Mouse (Mus musculus): Measurements from ENCODE around the gene Bmp7.

Gene Bmp7

GRCm38 (mm10) chr2:172845536-172846310 lies 94.4 kb downstream of the Bmp7 start:
- no peak for DNase-seq

- no peak for DNase-seq
Observed at GRCm38 (mm10) chr2:172843903-172844302, 96.2 kb downstream of the Bmp7 start.

- no peak for DNase-seq
Observed at GRCm38 (mm10) chr2:172842306-172842705, 97.8 kb downstream of the Bmp7 start.

DNA sequence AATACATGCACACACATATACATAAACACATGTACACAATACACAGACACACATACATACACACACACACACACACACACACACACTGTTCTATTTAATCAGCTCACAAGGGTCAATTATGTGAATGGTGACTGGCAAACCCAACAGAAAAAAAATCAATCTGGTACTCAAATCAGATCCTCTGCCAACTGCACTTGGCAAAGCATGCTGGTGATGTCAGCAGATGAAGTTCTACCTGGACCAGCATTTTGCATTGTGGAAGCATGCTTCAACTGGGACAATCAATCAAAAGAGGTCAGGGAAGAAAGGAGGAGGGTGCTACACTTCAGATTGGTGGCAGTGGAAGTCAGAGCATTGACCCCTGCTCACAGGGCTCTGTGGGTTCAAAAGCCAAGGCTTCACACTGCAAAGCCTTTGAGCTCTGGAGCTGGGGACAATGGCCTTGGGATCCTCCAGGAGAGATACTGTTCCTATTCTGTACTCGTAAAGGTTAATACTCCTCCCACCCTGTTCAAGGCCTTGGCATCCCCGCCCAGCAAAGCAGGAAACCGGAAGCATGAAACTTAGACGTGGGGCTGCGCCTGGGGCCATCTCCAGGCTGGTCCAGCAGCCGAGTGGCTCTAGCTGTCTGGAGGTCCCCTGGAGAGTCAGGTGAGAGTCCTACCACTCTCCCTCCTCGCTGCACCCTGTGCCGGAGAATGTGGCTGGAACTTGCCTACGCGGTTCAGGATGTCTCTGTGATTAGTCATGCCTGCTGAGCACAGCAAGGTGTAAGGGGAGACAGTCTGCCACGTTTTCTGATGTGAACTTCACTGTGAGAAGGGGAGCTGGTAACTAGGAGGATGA lies 99.0 kb downstream of the Bmp7 start:
- no peak for DNase-seq

- no peak for DNase-seq
Observed at GRCm38 (mm10) chr2:172839317-172839980, 100.7 kb downstream of the Bmp7 start.

DNA sequence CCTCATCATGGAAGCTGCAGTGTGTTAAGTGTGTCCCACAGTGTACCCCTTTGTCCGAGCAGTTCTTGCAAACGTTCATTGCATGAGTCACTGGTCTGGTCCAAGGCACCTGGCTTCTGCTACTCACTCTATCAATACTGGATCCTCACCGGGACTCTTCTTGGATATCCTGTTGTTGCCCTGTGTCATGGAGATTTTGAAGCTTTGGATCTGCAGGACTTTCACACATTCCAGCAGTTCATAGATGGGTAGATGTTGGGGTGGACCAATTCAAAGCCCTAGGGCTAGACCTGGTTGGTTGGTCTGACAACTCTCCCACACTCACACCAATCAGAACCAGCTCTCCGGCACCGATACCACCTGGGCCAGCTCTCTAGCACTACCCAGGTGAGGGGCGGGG lies 103.6 kb downstream of the Bmp7 start:
- DNase-seq, result no peak

- peak; percentile 17 for DNase-seq
Observed at GRCm38 (mm10) chr2:172833196-172833595, 106.9 kb downstream of the Bmp7 start.

GRCm38 (mm10) chr2:172831762-172832161 lies 108.4 kb downstream of the Bmp7 start:
- peak; percentile 33 for DNase-seq

- DNase-seq, result peak; percentile 72
Observed at GRCm38 (mm10) chr2:172831133-172831532, 109.0 kb downstream of the Bmp7 start.

DNA sequence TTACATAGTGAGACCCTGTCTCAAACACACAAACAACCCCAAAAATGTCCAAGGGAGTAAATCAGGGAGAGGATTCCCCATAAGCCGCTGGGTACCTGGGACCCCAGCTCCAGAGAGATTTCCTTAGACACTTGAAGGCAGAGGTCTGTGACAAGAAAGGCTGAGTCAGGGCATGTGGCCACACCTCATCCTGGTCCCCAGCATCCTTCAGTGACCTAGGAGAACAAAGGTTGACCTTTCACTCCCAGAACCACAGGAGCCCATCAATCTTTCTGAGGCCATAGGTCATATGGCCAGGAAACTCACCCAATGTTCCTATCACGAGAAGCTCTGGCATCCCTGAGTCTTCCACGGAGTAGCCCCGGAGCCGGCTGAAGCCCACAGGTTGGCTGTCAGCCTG lies 111.9 kb downstream of the Bmp7 start:
- DNase-seq, result no peak

GRCm38 (mm10) chr2:172827564-172827963 lies 112.6 kb downstream of the Bmp7 start:
- DNase-seq, result no peak

- DNase-seq, result no peak
Observed at GRCm38 (mm10) chr2:172825785-172826145, 114.4 kb downstream of the Bmp7 start.

GRCm38 (mm10) chr2:172824906-172825784 lies 115.0 kb downstream of the Bmp7 start:
- DNase-seq, result no peak

DNA sequence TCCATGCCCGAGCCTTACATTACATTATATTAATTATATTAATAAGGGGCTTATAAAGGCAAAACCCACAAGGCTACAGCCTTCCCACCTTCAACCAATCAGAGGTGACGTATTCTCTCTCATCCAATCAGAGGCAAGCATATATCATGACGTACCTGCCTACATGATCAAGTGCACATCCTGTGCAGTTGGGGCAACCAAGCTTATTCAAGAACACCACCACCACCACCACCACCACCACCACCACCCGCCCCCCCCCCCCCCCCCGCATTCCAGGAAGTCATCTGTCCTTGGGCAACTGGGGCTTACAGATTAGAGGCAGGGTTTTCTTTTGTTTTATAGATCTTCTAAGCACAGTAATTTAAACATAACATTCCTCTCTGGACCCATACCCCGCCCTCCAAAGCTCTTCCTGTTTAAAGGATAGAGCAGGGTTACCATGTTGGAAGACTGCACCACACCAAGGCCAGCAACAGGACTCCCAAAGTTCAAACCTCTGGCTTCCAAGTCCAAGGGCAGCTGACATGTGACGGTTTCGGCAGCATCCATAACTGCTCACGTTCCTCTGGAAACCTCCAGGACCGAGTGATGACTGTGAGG lies 121.4 kb downstream of the Bmp7 start:
- DNase-seq, result no peak
